Mouse (Mus musculus) adrenal gland, adult (tissue): ENCODE measurements around the gene Baz2b.

Source experiments
- DNase-seq, 2 experiments: peaks; one replicate each; pipeline ENCODE4 v3.0.0; 2022 to 2023; ENCODE audit warnings: low spot score in 1 of 2; ENCODE audit not compliant: inconsistent age in 2 of 2

Gene Baz2b

GRCm38 (mm10) chr2:60202900-60203530 is 6.6 kb downstream of the Baz2b start:
- no peak for DNase-seq

GRCm38 (mm10) chr2:60200667-60201066 is 9.0 kb downstream of the Baz2b start:
- peak; percentile 61 to 87 for DNase-seq

GRCm38 (mm10) chr2:60200051-60200562 is 9.5 kb downstream of the Baz2b start:
- DNase-seq = no peak

GRCm38 (mm10) chr2:60196841-60197240 is 12.8 kb downstream of the Baz2b start:
- DNase-seq = peak in 1 of 2 experiments; percentile 54

DNA sequence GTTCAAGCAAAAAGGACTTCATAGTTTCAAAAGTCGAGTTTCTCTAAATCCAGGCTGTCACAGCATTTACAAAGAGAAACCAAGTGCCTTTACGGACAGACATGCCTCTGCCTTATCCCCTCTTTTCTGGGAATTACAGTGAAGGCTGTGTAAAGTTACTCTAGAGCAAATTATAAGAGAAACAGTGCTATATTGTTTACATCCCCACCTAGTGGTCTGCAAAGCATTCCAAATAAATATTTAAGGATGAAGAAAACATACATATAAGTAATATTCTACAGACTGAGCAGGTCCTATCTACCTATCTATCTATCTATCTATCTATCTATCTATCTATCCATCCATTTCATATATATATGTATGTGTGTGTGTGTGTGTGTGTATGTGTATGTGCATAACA is 27.9 kb downstream of the Baz2b start:
- peak in 1 of 2 experiments; percentile 31 for DNase-seq

GRCm38 (mm10) chr2:60177490-60177889 is 32.1 kb downstream of the Baz2b start:
- no peak for DNase-seq

DNA sequence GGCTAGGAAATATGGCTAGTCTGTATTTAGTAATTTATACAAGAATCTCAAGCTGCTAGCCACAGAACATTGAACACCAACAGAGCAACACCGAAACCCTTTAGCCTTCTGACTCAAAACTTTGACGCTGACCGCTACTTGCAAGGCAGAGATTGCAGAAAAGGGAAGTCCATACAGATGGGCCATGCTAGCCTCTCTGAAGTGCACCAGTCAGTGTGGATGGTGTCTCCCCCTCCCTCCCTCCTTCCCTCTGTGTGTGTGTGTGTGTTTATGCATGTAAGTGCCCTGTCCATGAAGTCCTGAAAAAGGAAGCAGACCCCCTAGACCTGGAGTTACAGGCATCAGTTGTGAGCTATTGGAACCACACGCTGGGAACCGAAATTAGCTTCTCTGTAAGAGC is 33.6 kb downstream of the Baz2b start:
- DNase-seq = no peak

GRCm38 (mm10) chr2:60175078-60175477 is 34.6 kb downstream of the Baz2b start:
- no peak for DNase-seq

DNA sequence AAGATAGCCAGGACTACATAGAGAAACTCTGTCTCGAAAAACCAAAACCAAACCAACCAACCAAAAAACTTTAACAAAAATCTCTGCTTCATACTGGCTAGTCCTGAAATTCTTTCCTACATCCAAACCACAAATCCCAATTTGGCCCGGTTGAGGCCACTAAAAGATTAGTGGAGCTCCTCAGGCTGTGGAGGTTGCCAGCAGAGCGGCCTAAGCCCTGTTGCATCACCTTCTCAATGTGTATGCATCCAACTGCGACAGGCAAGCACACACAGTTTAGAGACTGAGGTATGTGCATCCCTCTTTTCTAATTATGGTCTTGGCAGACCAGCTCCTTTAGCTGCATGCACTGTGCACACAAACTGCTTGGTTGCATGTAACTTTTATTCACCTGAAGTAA is 36.0 kb downstream of the Baz2b start:
- no peak for DNase-seq

DNA sequence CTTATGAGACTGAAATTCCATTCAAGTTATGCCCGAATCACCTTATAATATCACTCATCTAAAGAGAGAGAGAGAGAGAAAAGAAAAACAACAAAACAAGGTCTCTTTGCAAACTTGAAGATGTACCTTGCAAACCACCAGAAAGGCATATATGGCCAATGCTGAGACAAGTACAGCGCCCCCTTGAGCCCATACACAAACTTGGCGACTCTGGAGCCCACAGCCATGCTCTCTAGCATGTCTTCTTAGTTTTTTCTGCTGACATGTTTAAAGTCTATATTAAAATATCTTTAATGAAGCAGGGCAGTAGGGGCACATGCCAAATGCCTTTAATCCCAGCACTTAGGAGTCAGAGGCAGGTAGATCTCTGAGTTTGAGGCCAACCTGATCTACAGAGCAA is 36.4 kb downstream of the Baz2b start:
- no peak for DNase-seq

DNA sequence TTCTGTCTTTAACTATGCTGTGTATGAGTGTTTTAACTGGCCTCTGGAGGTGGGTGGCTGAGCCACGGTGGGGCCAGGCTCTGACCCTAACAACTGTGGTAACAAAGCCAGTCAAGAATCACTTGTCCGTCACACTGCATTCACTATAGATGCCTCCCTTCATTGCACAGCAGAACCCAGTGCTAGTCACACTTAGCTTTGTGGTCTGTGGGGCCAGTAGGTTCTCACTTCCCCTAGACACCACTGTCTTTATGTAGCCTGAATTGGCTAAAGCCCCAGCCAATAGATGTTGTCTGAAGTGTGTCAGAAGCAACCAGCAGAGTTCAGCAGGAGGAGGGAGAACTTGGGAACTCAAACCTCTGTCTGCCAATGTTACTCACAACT is 37.1 kb downstream of the Baz2b start:
- peak in 1 of 2 experiments; percentile 46 for DNase-seq

DNA sequence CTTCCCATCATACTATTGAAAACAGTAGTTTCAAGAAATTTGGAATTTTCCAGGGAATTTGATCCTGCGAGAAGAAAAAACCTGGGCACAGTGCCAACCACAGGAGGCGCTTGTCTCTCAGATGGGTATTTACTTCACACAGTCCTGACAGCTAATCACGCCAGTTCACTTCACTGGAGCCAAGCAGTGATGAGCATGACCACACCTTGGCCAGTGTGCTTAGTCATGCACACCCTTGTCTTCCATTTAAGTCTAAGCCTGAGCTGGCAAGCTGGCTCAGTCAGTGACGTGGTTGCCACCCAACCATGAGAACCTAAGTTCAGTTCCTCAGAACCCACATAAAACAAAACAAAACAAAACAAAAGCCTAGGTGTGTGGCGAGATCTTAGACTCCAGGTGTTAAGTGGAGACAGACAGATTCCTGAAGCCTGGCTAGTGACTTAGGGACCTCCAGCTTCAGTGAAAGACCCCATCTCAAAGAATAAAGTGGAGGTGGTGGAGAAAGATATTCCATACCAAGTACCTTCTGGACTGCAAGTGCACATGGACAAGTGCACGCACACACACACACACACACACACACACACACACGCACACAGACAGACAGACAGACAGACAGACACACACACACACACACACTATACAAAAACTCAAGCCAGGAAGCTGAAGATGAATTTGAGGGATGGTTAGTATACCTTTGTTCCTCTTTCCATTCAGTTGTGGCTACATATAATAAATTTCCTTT is 37.7 kb downstream of the Baz2b start:
- DNase-seq = peak in 1 of 2 experiments; percentile 51

GRCm38 (mm10) chr2:60166878-60167277 is 42.8 kb downstream of the Baz2b start:
- peak in 1 of 2 experiments; percentile 27 for DNase-seq

- DNase-seq = no peak
Measured at GRCm38 (mm10) chr2:60165679-60166078, 44.0 kb downstream of the Baz2b start.

- no peak for DNase-seq
Measured at GRCm38 (mm10) chr2:60163744-60164143, 45.9 kb downstream of the Baz2b start.

- DNase-seq = no peak
Measured at GRCm38 (mm10) chr2:60152481-60152880, 57.2 kb downstream of the Baz2b start.

GRCm38 (mm10) chr2:60148651-60149050 is 61.0 kb downstream of the Baz2b start:
- no peak for DNase-seq

DNA sequence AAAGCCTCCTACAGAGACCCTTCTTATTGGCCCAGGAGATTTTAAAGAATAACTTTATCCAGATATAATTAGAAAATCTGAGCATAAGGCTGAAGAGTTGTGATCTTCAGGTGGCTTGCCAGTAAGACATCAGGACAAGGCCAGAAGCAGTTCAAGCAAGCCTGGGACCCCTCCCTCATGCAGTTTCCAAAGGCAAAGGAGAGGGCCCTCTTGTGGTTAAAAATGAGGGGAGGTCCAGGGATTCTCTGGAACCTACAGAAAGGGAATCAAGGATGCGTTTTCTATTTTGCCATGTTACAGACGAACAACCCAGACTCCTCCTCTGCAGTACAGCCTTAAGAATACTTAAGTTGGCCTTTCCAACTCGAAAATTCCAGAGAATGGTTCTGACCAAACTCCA is 62.2 kb downstream of the Baz2b start:
- DNase-seq = no peak

- no peak for DNase-seq
Measured at GRCm38 (mm10) chr2:60145742-60146141, 63.9 kb downstream of the Baz2b start.

DNA sequence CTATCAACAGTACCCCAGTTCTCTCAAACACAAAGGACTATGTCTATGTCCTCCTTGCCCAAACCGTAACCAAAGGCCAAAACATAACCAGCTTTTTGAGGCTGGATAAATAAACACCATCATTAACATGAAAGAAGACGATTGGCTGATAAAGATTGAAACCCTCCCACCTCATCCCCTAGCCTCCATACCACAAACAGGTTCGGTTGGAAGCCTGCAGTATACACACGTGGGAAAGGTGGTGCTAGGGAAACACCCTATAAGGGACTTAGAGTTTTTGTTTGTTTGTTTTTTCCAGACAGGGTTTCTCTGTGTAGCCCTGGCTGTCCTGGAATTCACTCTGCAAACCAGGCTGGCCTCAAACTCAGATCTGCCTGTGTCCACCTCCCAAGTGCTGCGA is 66.3 kb downstream of the Baz2b start:
- no peak for DNase-seq

GRCm38 (mm10) chr2:60142281-60142680 is 67.4 kb downstream of the Baz2b start:
- no peak for DNase-seq

DNA sequence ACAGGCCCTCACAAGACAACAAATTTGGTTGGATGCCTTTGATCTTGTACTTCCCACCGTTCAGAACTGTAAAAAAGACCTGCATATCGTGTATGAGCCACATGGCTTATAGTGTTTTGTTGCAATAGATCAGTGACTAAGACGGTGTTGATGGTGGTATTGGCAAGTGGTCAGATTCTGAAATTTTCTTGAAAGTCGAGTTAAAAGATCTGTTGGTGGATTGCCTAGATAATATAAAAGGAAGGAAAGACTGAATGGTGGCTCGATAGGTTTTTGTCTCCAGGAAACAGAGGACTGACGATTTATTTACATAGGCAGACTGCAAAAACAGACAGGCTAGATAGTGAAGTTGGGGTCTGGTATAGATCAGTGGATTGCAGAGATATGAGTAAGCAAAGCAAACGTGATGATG is 70.9 kb downstream of the Baz2b start:
- no peak for DNase-seq
